Mouse (Mus musculus): Measurements from ENCODE around the gene Spef1. TPM values are rescaled to one million over a fixed set of nuclear protein-coding genes. Genes with fewer than 3 reads are reported as not detected.
A peak's percentile ranks its signal among the peaks of the same experiment; 100 is the strongest.

Gene Spef1
- polyA plus RNA-seq, 1 experiment from 2014 or later, result 8.0 TPM

- Histone ChIP-seq H3K9me3 (replicated peaks) (no peaks in the 10 kb centered on the region; the same call in 1 of the 2 replicates), H3K27ac (replicated peaks) (no peak overlapping the region), H3K9ac (replicated peaks) (no peak overlapping the region), H3K36me3 (no peaks in the 10 kb centered on the region; the same call in 1 of the 2 replicates), H3K27me3 (replicated peaks) (peaks cover 27% of the 10 kb centered on the region), H3K4me2 (no peak overlapping the region), H3K4me3 (replicated peaks) (no peak overlapping the region), H3K4me1 (peaks cover 11% of the 10 kb centered on the region)
- WGBS, result 85% methylated on average over 6 of the region's 6 CpGs
- no peak for ATAC-seq (ENCODE audit: low FRiP score)
These were observed 19.1 kb downstream of the Spef1 start for GRCm38 (mm10) chr2:131167984-131168383.

GRCm38 (mm10) chr2:131166172-131166571, 20.9 kb downstream of the Spef1 start:
- Histone ChIP-seq H3K36me3 (no peaks in the 10 kb centered on the region), H3K4me1 (peaks cover 6% of the 10 kb centered on the region), H3K27ac (replicated peaks) (no peak overlapping the region), H3K9ac (replicated peaks) (no peak overlapping the region), H3K27me3 (replicated peaks) (peaks cover 9% of the 10 kb centered on the region; the same call in 1 of the 2 replicates), H3K4me3 (replicated peaks) (no peak overlapping the region), H3K9me3 (replicated peaks) (no peaks in the 10 kb centered on the region; the same call in 1 of the 2 replicates), H3K4me2 (no peak overlapping the region)
- no peak for ATAC-seq (ENCODE audit: low FRiP score)
- 70% methylated on average over 2 of the region's 2 CpGs for WGBS

GRCm38 (mm10) chr2:131163924-131164323, 23.2 kb downstream of the Spef1 start:
- Histone ChIP-seq H3K9me3 (replicated peaks) (no peaks in the 10 kb centered on the region; the same call in 1 of the 2 replicates), H3K4me2 (no peak overlapping the region), H3K4me1 (peaks cover 13% of the 10 kb centered on the region), H3K36me3 (no peaks in the 10 kb centered on the region), H3K4me3 (replicated peaks) (no peak overlapping the region), H3K27ac (replicated peaks) (no peak overlapping the region), H3K27me3 (replicated peaks) (no peaks in the 10 kb centered on the region), H3K9ac (replicated peaks) (no peak overlapping the region)
- ATAC-seq (ENCODE audit: low FRiP score), result no peak
- WGBS, result 81% methylated on average over 7 of the region's 7 CpGs

- H3K4me2 ChIP-seq, result peak overlapping the region; percentile 83
- peak; percentile 3 for ATAC-seq (ENCODE audit: low FRiP score)
- H3K27me3 ChIP-seq (replicated peaks), result no peaks in the 10 kb centered on the region
These were observed 26.4 kb downstream of the Spef1 start for GRCm38 (mm10) chr2:131160671-131161111.

GRCm38 (mm10) chr2:131159938-131160581, 27.0 kb downstream of the Spef1 start, which contains the start of gene 1700037H04Rik:
1700037H04Rik (minus strand) TSS chr2:131160081.
- under 1% methylated on average over 54 of the region's 54 CpGs for WGBS
- Histone ChIP-seq H3K9me3 (replicated peaks) (no peaks in the 10 kb centered on the region), H3K4me1 (peaks cover 41% of the 10 kb centered on the region), H3K4me2 (peak within 1 kb of the TSS; percentile 83), H3K27me3 (replicated peaks) (no peaks in the 10 kb centered on the region), H3K9ac (replicated peaks) (peak within 1 kb of the TSS; percentile 83), H3K27ac (replicated peaks) (peak within 1 kb of the TSS; percentile 93), H3K4me3 (replicated peaks) (peak within 1 kb of the TSS; percentile 85), H3K36me3 (no peaks in the 10 kb centered on the region; the same call in 1 of the 2 replicates)
- ATAC-seq (ENCODE audit: low FRiP score), result peak; percentile 99

More at GRCm38 (mm10) chr2:131160671-131161111, 26.4 kb downstream of the Spef1 start:
- peaks cover 39% of the 10 kb centered on the region for H3K4me1 ChIP-seq
- H3K9ac ChIP-seq (replicated peaks), result peak overlapping the region; percentile 73
- no peaks in the 10 kb centered on the region; the same call in 1 of the 2 replicates for H3K9me3 ChIP-seq (replicated peaks)
- WGBS, result 1% methylated on average over 17 of the region's 17 CpGs
- H3K36me3 ChIP-seq, result no peaks in the 10 kb centered on the region
- peak overlapping the region; percentile 85 for H3K4me3 ChIP-seq (replicated peaks)
- H3K27ac ChIP-seq (replicated peaks), result peak overlapping the region; percentile 93

GRCm38 (mm10) chr2:131159491-131159910, 27.6 kb downstream of the Spef1 start:
- Histone ChIP-seq H3K9me3 (replicated peaks) (no peaks in the 10 kb centered on the region), H3K36me3 (no peaks in the 10 kb centered on the region; the same call in 1 of the 2 replicates), H3K4me1 (peaks cover 41% of the 10 kb centered on the region), H3K27ac (replicated peaks) (peak overlapping the region; percentile 93), H3K4me2 (peak overlapping the region; percentile 83), H3K9ac (replicated peaks) (peak overlapping the region; percentile 83), H3K27me3 (replicated peaks) (no peaks in the 10 kb centered on the region), H3K4me3 (replicated peaks) (peak overlapping the region; percentile 85)
- ATAC-seq (ENCODE audit: low FRiP score), result peak; percentile 63
- under 1% methylated on average over 18 of the region's 18 CpGs for WGBS

- H3K9me3 ChIP-seq (replicated peaks), result no peaks in the 10 kb centered on the region
- no peak overlapping the region for H3K4me3 ChIP-seq (replicated peaks)
- no peak overlapping the region for H3K27ac ChIP-seq (replicated peaks)
- no peak overlapping the region for H3K4me2 ChIP-seq
- no peak overlapping the region for H3K9ac ChIP-seq (replicated peaks)
- WGBS, result 90% methylated on average over 7 of the region's 7 CpGs
- H3K36me3 ChIP-seq, result peaks cover 9% of the 10 kb centered on the region
- no peaks in the 10 kb centered on the region for H3K27me3 ChIP-seq (replicated peaks)
- peaks cover 41% of the 10 kb centered on the region for H3K4me1 ChIP-seq
- ATAC-seq (ENCODE audit: low FRiP score), result no peak
These were observed 30.1 kb downstream of the Spef1 start for GRCm38 (mm10) chr2:131156987-131157386.

GRCm38 (mm10) chr2:131154036-131154435, 33.0 kb downstream of the Spef1 start:
- Histone ChIP-seq H3K9me3 (replicated peaks) (no peaks in the 10 kb centered on the region), H3K9ac (replicated peaks) (no peak overlapping the region), H3K27ac (replicated peaks) (no peak overlapping the region), H3K4me3 (replicated peaks) (no peak overlapping the region), H3K36me3 (peaks cover 24% of the 10 kb centered on the region), H3K4me2 (no peak overlapping the region), H3K4me1 (peaks cover 28% of the 10 kb centered on the region), H3K27me3 (replicated peaks) (no peaks in the 10 kb centered on the region)
- no peak for ATAC-seq (ENCODE audit: low FRiP score)
- WGBS, result 89% methylated on average over 4 of the region's 4 CpGs

- no peak overlapping the region for H3K4me2 ChIP-seq
These were observed 34.8 kb downstream of the Spef1 start for GRCm38 (mm10) chr2:131152166-131152730.

GRCm38 (mm10) chr2:131149254-131149578, 37.9 kb downstream of the Spef1 start:
- H3K27ac ChIP-seq (replicated peaks), result no peak overlapping the region
- H3K9ac ChIP-seq (replicated peaks), result no peak overlapping the region
- H3K4me1 ChIP-seq, result no peaks in the 10 kb centered on the region
- no peak overlapping the region for H3K4me3 ChIP-seq (replicated peaks)
- H3K9me3 ChIP-seq (replicated peaks), result no peaks in the 10 kb centered on the region
- H3K36me3 ChIP-seq, result peaks cover 71% of the 10 kb centered on the region
- no peak for ATAC-seq (ENCODE audit: low FRiP score)
- no peaks in the 10 kb centered on the region for H3K27me3 ChIP-seq (replicated peaks)
- no peak overlapping the region for H3K4me2 ChIP-seq
- 93% methylated on average over 3 of the region's 3 CpGs for WGBS

More at GRCm38 (mm10) chr2:131152166-131152730, 34.8 kb downstream of the Spef1 start:
- Histone ChIP-seq H3K27me3 (replicated peaks) (no peaks in the 10 kb centered on the region), H3K4me3 (replicated peaks) (no peak overlapping the region), H3K9me3 (replicated peaks) (no peaks in the 10 kb centered on the region), H3K4me1 (peaks cover 11% of the 10 kb centered on the region), H3K9ac (replicated peaks) (no peak overlapping the region), H3K36me3 (peaks cover 42% of the 10 kb centered on the region), H3K27ac (replicated peaks) (no peak overlapping the region)
- no peak for ATAC-seq (ENCODE audit: low FRiP score)
- 93% methylated on average over 7 of the region's 7 CpGs for WGBS

- Histone ChIP-seq H3K36me3 (peaks cover 75% of the 10 kb centered on the region), H3K4me3 (replicated peaks) (no peak overlapping the region), H3K9me3 (replicated peaks) (no peaks in the 10 kb centered on the region), H3K27me3 (replicated peaks) (no peaks in the 10 kb centered on the region), H3K9ac (replicated peaks) (no peak overlapping the region), H3K27ac (replicated peaks) (no peak overlapping the region), H3K4me2 (no peak overlapping the region), H3K4me1 (no peaks in the 10 kb centered on the region)
- WGBS, result 93% methylated on average over 8 of the region's 8 CpGs
- ATAC-seq (ENCODE audit: low FRiP score), result no peak
These were observed 38.5 kb downstream of the Spef1 start for GRCm38 (mm10) chr2:131148353-131149253.

Measured in neural tube, embryonic 15.5 days (tissue).